Mouse (Mus musculus) C2C12 (cell line): ENCODE results near the gene Pnpla3.

Source experiments
- CEBPB ChIP-seq: IDR thresholded peaks from one replicate; pipeline ENCODE4 v1.6.1; 2011; ENCODE audit warnings: low read depth, mild to moderate bottlenecking, control low read depth, moderate library complexity
- MYOG ChIP-seq: IDR thresholded peaks from one replicate; pipeline ENCODE4 v1.6.1; 2011; ENCODE audit not compliant: control insufficient read depth, insufficient read length; ENCODE audit errors: extremely low read depth

DNA sequence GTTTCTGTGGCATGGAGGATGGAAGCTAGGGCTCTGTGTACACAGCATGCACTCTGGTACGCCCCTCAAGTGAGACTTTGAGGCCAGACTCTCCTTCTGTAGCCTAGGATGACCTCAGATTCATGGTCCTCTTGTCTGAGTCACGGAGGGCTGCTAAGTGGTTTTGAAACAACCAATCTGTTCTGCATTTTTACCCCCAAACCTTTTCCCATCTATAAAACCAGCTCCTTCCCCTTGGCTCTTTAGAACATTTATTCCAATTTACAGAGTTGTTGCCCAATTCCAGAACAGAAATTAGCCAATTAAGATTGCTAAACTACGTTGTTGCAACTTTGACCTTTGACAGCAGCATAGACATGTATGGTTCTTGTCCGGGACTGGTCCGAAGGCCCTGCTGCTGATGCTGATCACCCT is 28.0 kb upstream of the Pnpla3 start:
- no peak for TF ChIP-seq CEBPB
- TF ChIP-seq MYOG: no peak
